Mouse (Mus musculus) olfactory bulb, adult 2 months (tissue): Measurements from ENCODE around the gene Col8a2.

ENCODE experiments used
- CTCF ChIP-seq: fragments of 200-500 bp; IDR thresholded peaks from 2 replicates; pipeline ENCODE4 v1.5.1; 2012; ENCODE audit warnings: low read depth, mild to moderate bottlenecking, low read length, moderate library complexity; ENCODE audit not compliant: insufficient read depth
- POLR2A ChIP-seq: fragments of 200-500 bp; IDR thresholded peaks from 2 replicates; pipeline ENCODE4 v1.6.1; 2012; ENCODE audit warnings: mild to moderate bottlenecking, low read depth, low read length, moderate library complexity; ENCODE audit not compliant: insufficient read depth

DNA sequence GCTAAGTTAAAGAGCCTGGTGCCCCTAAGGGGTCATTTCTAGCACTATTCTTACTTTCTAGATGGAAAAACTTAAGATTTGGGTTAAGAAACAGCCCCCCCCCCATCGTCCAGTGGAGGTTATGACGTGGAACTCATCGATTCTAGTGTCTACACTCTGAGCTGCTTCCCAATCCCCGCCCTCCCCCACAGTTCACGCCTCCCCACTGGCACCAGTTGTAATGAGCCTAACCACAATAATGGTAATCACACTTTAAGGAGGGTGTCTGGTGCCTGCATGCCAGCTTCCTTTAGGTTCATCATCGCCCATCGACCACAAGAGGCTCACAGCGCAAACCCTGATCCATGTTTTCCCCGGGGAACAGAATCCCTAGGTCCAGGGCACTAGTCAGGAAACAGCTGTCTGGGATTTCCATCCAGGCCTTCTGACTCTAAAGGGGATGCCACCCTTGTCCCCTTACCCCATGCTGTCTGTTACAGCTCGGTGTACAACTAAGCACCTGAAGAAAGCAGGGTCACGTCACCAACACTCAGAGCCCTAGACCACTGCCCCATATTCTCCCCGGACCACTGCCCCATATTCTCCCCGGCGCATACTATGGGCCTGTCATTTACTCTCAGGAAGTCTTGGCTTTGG is 32.8 kb upstream of the Col8a2 start:
- TF ChIP-seq POLR2A (no peak), CTCF (no peak)
